Mouse (Mus musculus): ENCODE measurements around the gene Dlg3. TPM values are rescaled to one million over a fixed set of nuclear protein-coding genes. Genes with fewer than 3 reads are reported as not detected.
A peak's percentile ranks its signal among the peaks of the same experiment; 100 is the strongest.

The Dlg3 gene
- polyA plus RNA-seq, 1 experiment from 2014 or later = 3.0 TPM

GRCm38 (mm10) chrX:100774341-100774811 is 6.9 kb downstream of the Dlg3 start:
- Histone ChIP-seq H3K27me3 (replicated peaks) (no peaks in the 10 kb centered on the region), H3K36me3 (no peaks in the 10 kb centered on the region), H3K4me1 (no peaks in the 10 kb centered on the region), H3K4me2 (peak overlapping the region; percentile 55), H3K9ac (peak overlapping the region; percentile 46), H3K9me3 (no peaks in the 10 kb centered on the region), H3K27ac (peak overlapping the region; percentile 40), H3K4me3 (replicated peaks) (peak overlapping the region; percentile 46)
- peak; percentile 40 for ATAC-seq (ENCODE audit: insufficient read depth, low FRiP score, low read depth)
- 22% methylated on average over 23 of the region's 23 CpGs for WGBS

GRCm38 (mm10) chrX:100775405-100775804 is 7.9 kb downstream of the Dlg3 start:
- ATAC-seq (ENCODE audit: insufficient read depth, low FRiP score, low read depth) = no peak

DNA sequence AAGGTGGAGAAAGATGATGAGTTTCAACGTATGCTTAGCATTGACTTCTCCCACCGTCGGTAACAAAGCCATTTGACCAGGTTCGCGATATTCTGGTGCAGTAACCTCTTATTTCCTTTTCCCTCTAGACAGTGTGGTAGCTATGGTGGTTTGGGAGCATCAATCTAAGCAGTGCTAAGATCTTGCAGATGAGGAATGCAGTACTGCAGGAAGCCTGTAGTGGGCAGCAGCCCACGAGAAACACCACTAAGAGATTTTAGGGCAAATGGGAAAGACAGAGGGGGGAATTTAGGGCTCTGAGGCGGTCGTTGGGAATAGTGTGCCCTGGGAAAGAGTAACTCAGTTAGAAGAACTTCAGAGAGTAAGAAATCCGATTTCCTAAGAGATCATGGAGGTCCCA is 9.0 kb downstream of the Dlg3 start:
- peak overlapping the region; percentile 84; the same call in 1 of the 2 replicates for H3K27ac ChIP-seq
- WGBS = 14% methylated on average over 9 of the region's 9 CpGs
- no peaks in the 10 kb centered on the region for H3K4me1 ChIP-seq
- no peak overlapping the region for H3K9ac ChIP-seq
- peak overlapping the region; percentile 55 for H3K4me3 ChIP-seq (replicated peaks)
- H3K36me3 ChIP-seq = no peaks in the 10 kb centered on the region
- no peaks in the 10 kb centered on the region for H3K27me3 ChIP-seq (replicated peaks)
- no peaks in the 10 kb centered on the region for H3K9me3 ChIP-seq
- peak overlapping the region; percentile 53 for H3K4me2 ChIP-seq
- ATAC-seq (ENCODE audit: insufficient read depth, low FRiP score, low read depth) = peak; percentile 2; the same call in 1 of the 2 replicates

More at GRCm38 (mm10) chrX:100775405-100775804, 7.9 kb downstream of the Dlg3 start:
- 79% methylated on average over 3 of the region's 3 CpGs for WGBS
- Histone ChIP-seq H3K4me2 (no peak overlapping the region), H3K4me3 (replicated peaks) (no peak overlapping the region), H3K36me3 (no peaks in the 10 kb centered on the region), H3K9ac (no peak overlapping the region), H3K4me1 (no peaks in the 10 kb centered on the region), H3K27me3 (replicated peaks) (no peaks in the 10 kb centered on the region), H3K27ac (no peak overlapping the region), H3K9me3 (no peaks in the 10 kb centered on the region)

DNA sequence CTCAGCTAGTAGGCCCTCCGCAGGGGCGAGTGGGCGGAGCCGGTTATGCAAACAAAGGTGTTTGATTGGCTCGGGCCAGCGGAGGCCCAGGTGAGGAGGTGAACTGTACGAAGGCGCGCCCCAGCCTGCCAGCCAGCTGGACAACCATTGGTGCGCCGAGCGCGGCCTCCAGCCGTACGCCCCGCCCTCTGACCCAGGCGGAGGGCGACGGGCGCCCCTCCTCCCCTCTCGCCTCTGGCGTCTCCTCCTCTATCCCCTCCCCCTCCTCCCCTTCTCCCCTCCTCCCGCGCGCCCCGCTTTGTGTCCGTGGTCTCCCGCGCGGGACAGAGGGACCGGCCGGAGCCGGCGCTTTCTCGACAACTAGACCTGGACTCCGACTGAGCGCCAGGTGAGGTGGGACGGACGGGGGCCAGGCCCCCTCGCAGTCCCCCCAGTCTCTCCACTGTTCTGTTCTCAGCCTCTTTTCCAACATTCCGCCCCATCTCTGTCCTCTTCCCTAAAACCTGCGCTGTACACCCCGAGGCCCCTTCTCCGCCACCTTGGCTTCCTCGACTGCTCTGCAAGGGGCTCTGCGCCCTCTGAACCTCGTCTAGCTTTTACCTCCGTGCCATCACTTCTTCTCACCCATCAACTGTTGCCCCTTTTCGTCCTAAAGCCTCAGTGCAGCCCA is 9.6 kb downstream of the Dlg3 start:
- ATAC-seq (ENCODE audit: insufficient read depth, low FRiP score, low read depth) = peak; percentile 93
- 15% methylated on average over 46 of the region's 49 CpGs for WGBS
- H3K4me3 ChIP-seq (replicated peaks) = peak overlapping the region; percentile 55
- peak overlapping the region; percentile 84 for H3K27ac ChIP-seq
- H3K27me3 ChIP-seq (replicated peaks) = no peaks in the 10 kb centered on the region
- H3K9me3 ChIP-seq = no peaks in the 10 kb centered on the region
- H3K4me2 ChIP-seq = peak overlapping the region; percentile 53
- peak overlapping the region; percentile 12; the same call in 1 of the 2 replicates for H3K9ac ChIP-seq
- no peaks in the 10 kb centered on the region for H3K4me1 ChIP-seq
- no peaks in the 10 kb centered on the region for H3K36me3 ChIP-seq

- Histone ChIP-seq H3K4me2 (peak overlapping the region; percentile 53), H3K27ac (peak overlapping the region; percentile 84; the same call in 1 of the 2 replicates), H3K36me3 (no peaks in the 10 kb centered on the region), H3K4me1 (no peaks in the 10 kb centered on the region), H3K9ac (peak overlapping the region; percentile 12; the same call in 1 of the 2 replicates), H3K27me3 (replicated peaks) (no peaks in the 10 kb centered on the region), H3K9me3 (no peaks in the 10 kb centered on the region), H3K4me3 (replicated peaks) (peak overlapping the region; percentile 55)
- ATAC-seq (ENCODE audit: insufficient read depth, low FRiP score, low read depth) = no peak
- WGBS = 20% methylated on average over 10 of the region's 10 CpGs
Observed at GRCm38 (mm10) chrX:100777655-100778234, 10.2 kb downstream of the Dlg3 start.

DNA sequence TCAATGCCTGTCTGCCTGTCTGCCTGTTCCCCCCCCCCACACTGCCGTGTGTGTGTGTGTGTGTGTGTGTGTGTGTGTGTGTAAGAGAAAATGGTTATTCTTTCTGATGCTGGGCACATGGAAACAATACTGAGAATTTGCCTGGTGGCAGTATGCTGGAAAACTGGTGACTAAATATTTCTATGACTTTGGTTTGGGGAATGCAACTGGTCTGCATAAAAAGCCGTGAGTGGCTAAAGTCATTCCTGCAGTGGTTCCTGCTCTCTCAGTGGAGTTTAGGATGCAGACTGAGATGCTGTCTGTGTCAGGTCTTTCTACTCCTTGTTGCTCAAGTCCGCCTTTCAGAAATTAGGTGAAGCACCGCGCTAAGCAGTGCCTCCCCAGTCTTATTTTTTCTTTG is 10.9 kb downstream of the Dlg3 start:
- ATAC-seq (ENCODE audit: insufficient read depth, low FRiP score, low read depth) = no peak
- peak overlapping the region; percentile 53 for H3K4me2 ChIP-seq
- H3K4me1 ChIP-seq = no peaks in the 10 kb centered on the region
- H3K9ac ChIP-seq = no peak overlapping the region
- no peaks in the 10 kb centered on the region for H3K9me3 ChIP-seq
- H3K36me3 ChIP-seq = no peaks in the 10 kb centered on the region
- WGBS = 29% methylated on average over 5 of the region's 5 CpGs
- H3K4me3 ChIP-seq (replicated peaks) = peak overlapping the region; percentile 55
- no peaks in the 10 kb centered on the region for H3K27me3 ChIP-seq (replicated peaks)
- no peak overlapping the region for H3K27ac ChIP-seq

GRCm38 (mm10) chrX:100789322-100789721 is 21.8 kb downstream of the Dlg3 start:
- ATAC-seq (ENCODE audit: insufficient read depth, low FRiP score, low read depth) = no peak
- H3K4me3 ChIP-seq (replicated peaks) = no peak overlapping the region
- 70% methylated on average over 4 of the region's 4 CpGs for WGBS
- no peaks in the 10 kb centered on the region for H3K4me1 ChIP-seq
- no peaks in the 10 kb centered on the region for H3K36me3 ChIP-seq
- H3K4me2 ChIP-seq = no peak overlapping the region
- no peak overlapping the region for H3K27ac ChIP-seq
- H3K9me3 ChIP-seq = no peaks in the 10 kb centered on the region
- no peak overlapping the region for H3K9ac ChIP-seq
- no peaks in the 10 kb centered on the region for H3K27me3 ChIP-seq (replicated peaks)

GRCm38 (mm10) chrX:100796041-100796740 is 28.7 kb downstream of the Dlg3 start:
- 70% methylated on average over 6 of the region's 6 CpGs for WGBS
- H3K4me2 ChIP-seq = no peak overlapping the region
- H3K4me1 ChIP-seq = no peaks in the 10 kb centered on the region
- H3K4me3 ChIP-seq (replicated peaks) = no peak overlapping the region
- no peaks in the 10 kb centered on the region for H3K27me3 ChIP-seq (replicated peaks)
- H3K27ac ChIP-seq = no peak overlapping the region
- no peaks in the 10 kb centered on the region for H3K36me3 ChIP-seq
- no peaks in the 10 kb centered on the region for H3K9me3 ChIP-seq
- ATAC-seq (ENCODE audit: insufficient read depth, low FRiP score, low read depth) = no peak
- no peak overlapping the region for H3K9ac ChIP-seq

DNA sequence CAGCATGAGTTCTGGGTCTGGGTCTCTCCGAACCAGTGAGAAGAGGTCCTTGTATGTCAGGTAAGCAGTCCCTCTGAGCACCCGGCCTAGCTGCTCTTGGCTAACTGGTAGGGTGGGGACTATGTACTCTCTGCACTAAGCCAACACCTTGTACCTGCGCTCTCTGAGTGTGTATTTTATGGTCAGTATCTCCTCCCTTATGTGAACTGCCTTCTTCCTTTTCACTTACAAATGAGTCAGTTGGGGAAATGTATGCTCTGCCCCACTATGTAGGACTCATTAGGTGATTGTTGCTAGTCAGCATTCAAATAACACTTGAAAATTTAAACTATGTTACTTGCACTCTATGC is 29.2 kb downstream of the Dlg3 start:
- WGBS = 62% methylated on average over 3 of the region's 3 CpGs
- H3K4me3 ChIP-seq (replicated peaks) = no peak overlapping the region

DNA sequence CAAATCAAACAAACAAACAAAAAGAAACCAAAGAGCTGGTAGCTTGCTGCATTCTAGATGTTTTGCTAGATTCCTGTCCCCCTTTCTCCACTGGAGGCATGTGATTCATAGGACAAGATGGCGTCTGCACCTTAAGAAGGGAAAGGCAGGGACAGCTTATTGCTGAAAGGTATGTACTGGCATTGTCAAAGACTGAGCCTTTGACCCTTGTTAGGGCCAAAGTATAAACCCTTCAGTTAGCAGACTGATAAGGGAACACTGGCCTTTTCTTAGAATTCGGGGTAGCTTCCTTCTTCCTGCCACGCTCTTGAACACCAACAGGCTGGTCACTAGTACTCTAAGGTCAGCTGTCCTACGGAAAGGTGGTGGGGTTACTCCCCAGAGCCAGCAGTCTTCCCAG is 29.8 kb downstream of the Dlg3 start:
- Histone ChIP-seq H3K4me3 (replicated peaks) (no peak overlapping the region), H3K36me3 (no peaks in the 10 kb centered on the region), H3K9me3 (no peaks in the 10 kb centered on the region), H3K27me3 (replicated peaks) (no peaks in the 10 kb centered on the region), H3K4me2 (no peak overlapping the region), H3K9ac (no peak overlapping the region), H3K27ac (peak overlapping the region; percentile 16; the same call in 1 of the 2 replicates), H3K4me1 (no peaks in the 10 kb centered on the region)
- 71% methylated on average over 4 of the region's 4 CpGs for WGBS
- no peak for ATAC-seq (ENCODE audit: insufficient read depth, low FRiP score, low read depth)

More for the DNA sequence above, 29.2 kb downstream of the Dlg3 start:
- Histone ChIP-seq H3K4me2 (no peak overlapping the region), H3K4me1 (no peaks in the 10 kb centered on the region), H3K9me3 (no peaks in the 10 kb centered on the region), H3K9ac (no peak overlapping the region), H3K36me3 (no peaks in the 10 kb centered on the region), H3K27me3 (replicated peaks) (no peaks in the 10 kb centered on the region), H3K27ac (peak overlapping the region; percentile 26; the same call in 1 of the 2 replicates)
- ATAC-seq (ENCODE audit: insufficient read depth, low FRiP score, low read depth) = peak; percentile 75; the same call in 1 of the 2 replicates

DNA sequence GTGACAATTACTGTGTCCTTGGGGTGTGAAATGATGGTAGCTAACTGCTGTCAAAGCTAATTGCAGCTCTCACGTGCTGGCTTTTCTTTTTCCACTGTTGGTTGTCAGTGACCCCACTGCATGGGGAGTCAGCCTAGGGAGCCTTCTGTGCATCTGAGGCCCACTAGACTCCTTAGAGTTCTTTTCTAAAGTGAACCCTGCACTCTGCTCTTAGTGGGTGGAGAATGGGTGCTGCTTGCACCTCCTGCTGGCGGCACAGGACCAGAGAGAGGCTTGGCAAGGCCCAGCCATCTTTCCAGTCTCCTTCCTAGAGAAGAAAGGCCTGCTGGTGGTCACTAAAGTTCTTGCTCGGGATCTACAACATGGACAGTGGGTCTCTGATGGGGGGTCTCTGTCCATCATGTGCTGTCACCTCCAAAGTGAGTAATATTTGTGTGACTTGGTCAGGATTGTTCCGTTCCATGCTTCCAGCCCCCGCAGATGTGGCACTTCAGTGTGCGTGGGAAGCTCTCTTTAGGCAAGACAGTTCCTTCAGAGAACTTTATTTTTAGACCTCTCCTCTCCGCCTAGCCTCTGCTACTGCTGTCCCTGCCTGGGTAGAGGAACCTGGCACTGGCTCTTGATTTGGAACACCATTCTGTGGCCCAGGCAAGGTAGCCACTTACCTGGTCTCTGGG is 30.5 kb downstream of the Dlg3 start:
- H3K27me3 ChIP-seq (replicated peaks) = no peaks in the 10 kb centered on the region
- H3K4me3 ChIP-seq (replicated peaks) = no peak overlapping the region
- WGBS = 75% methylated on average over 7 of the region's 7 CpGs
- H3K4me1 ChIP-seq = no peaks in the 10 kb centered on the region
- no peak overlapping the region for H3K4me2 ChIP-seq
- no peak overlapping the region for H3K9ac ChIP-seq
- ATAC-seq (ENCODE audit: insufficient read depth, low FRiP score, low read depth) = no peak
- H3K36me3 ChIP-seq = no peaks in the 10 kb centered on the region
- no peaks in the 10 kb centered on the region for H3K9me3 ChIP-seq
- H3K27ac ChIP-seq = peak overlapping the region; percentile 16; the same call in 1 of the 2 replicates

All from stomach, embryonic 15.5 days (tissue).